Mouse (Mus musculus) ES-Bruce4 (cell line): ENCODE results near the gene Gm17655.

ENCODE experiments used
- CTCF ChIP-seq: IDR thresholded peaks from one replicate; pipeline ENCODE4 v1.8.1; 2011; ENCODE audit warnings: low read depth, low read length
- EP300 ChIP-seq: IDR thresholded peaks from 2 replicates; pipeline ENCODE4 v1.6.1; 2011; ENCODE audit warnings: low read depth, low read length; ENCODE audit not compliant: insufficient read depth
- POLR2A ChIP-seq: IDR thresholded peaks from one replicate; pipeline ENCODE4 v1.8.1; 2011; ENCODE audit warnings: low read length; ENCODE audit not compliant: insufficient read depth

- TF ChIP-seq POLR2A (no peak), CTCF (no peak), EP300 (no peak)
Observed at GRCm38 (mm10) chr5:110104616-110105380, 32.5 kb upstream of the Gm17655 start.
